Mouse (Mus musculus) hindbrain, embryonic 10.5 days (tissue): ENCODE measurements at regions not wholly inside any gene's neighbourhood (a gene's known extent, or its start where the extent isn't known, plus 50 kb on each side); places are given as distances from the start of the nearest gene placed in this dataset.

Source experiments
- DNase-seq: peaks from one replicate; pipeline ENCODE4 v3.0.0-alpha.2; 2017; ENCODE audit warnings: low spot score
- H3K27ac ChIP-seq: fragments of 300-500 bp; sonication (generic); 2 replicates; pipeline ENCODE4 v1.5.1; 2016; ENCODE audit warnings: mild to moderate bottlenecking, moderate library complexity
- H3K27me3 ChIP-seq: fragments of 300-500 bp; sonication (generic); 2 replicates; pipeline ENCODE4 v1.6.1; 2016; ENCODE audit warnings: mild to moderate bottlenecking; ENCODE audit not compliant: poor library complexity, insufficient read depth, severe bottlenecking
- H3K36me3 ChIP-seq: fragments of 300-500 bp; sonication (generic); 2 replicates; pipeline ENCODE4 v1.6.1; 2016; ENCODE audit warnings: mild to moderate bottlenecking, moderate library complexity
- H3K4me1 ChIP-seq: fragments of 300-500 bp; sonication (generic); replicated peaks from 2 replicates; pipeline ENCODE4 v1.6.1; 2016; ENCODE audit warnings: mild to moderate bottlenecking
- H3K4me3 ChIP-seq: fragments of 300-500 bp; sonication (generic); 2 replicates; pipeline ENCODE4 v1.5.1; 2016; ENCODE audit warnings: mild to moderate bottlenecking, moderate library complexity
- H3K9me3 ChIP-seq: fragments of 300-500 bp; sonication (generic); 2 replicates; pipeline ENCODE4 v1.6.1; 2016; ENCODE audit warnings: mild to moderate bottlenecking, moderate library complexity
- WGBS: fragments of 180-500 bp; shearing (Covaris S2); methylation state at CpG from one replicate; pipeline ENCODE4 v1.1.7; 2016; 5-methylcytosine and 5-hydroxymethylcytosine counted together

- no peak overlapping the region for H3K4me3 ChIP-seq
- H3K4me1 ChIP-seq, result no peaks in the 10 kb centered on the region
- H3K27me3 ChIP-seq, result no peaks in the 10 kb centered on the region
- no peak overlapping the region for H3K27ac ChIP-seq
- no peaks in the 10 kb centered on the region for H3K36me3 ChIP-seq
- no peak for DNase-seq
- 90% methylated on average over 2 of the region's 2 CpGs for WGBS
- H3K9me3 ChIP-seq, result no peaks in the 10 kb centered on the region
Observed at GRCm38 (mm10) chr3:118459636-118460035, 102.3 kb upstream of the Dpyd start.

- no peak for DNase-seq
- 92% methylated on average over 2 of the region's 2 CpGs for WGBS
- H3K27ac ChIP-seq, result no peak overlapping the region
- no peak overlapping the region for H3K4me3 ChIP-seq
- H3K9me3 ChIP-seq, result no peaks in the 10 kb centered on the region
- no peaks in the 10 kb centered on the region for H3K36me3 ChIP-seq
- no peaks in the 10 kb centered on the region for H3K4me1 ChIP-seq
- H3K27me3 ChIP-seq, result no peaks in the 10 kb centered on the region
Observed at GRCm38 (mm10) chr3:118465611-118466010, 96.3 kb upstream of the Dpyd start.

DNA sequence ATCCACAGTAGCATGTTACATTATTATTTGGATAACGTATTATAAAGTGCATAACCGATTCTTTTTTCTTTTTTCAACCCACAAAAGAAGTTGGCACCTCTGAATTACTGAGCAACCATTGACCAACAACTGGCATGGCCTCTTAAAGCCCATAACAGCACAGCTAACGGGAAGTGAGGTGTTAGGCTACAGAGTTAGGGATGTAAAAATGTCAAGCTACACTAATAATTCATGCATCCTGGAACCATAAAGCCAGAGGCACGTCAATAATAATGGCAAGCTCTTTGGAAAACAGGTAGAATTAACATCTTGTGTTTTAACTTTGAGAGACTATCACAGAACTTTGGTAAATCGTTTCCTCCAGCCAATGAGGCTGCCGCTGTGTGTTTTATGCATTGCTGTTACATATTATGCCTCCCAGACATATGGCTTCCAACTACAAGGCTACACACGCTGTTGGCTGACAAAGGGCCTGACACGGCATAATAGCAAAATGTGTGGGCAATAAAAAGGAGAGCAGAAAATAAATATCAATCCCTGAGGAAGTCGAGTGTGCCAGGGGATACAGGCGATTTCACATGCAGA lies 89.6 kb upstream of the Dpyd start:
- no peak overlapping the region for H3K27ac ChIP-seq
- no peaks in the 10 kb centered on the region for H3K36me3 ChIP-seq
- H3K27me3 ChIP-seq, result no peaks in the 10 kb centered on the region
- H3K4me1 ChIP-seq, result no peaks in the 10 kb centered on the region
- no peak overlapping the region for H3K4me3 ChIP-seq
- no peak for DNase-seq
- no peaks in the 10 kb centered on the region for H3K9me3 ChIP-seq
- 85% methylated on average over 10 of the region's 10 CpGs for WGBS

DNA sequence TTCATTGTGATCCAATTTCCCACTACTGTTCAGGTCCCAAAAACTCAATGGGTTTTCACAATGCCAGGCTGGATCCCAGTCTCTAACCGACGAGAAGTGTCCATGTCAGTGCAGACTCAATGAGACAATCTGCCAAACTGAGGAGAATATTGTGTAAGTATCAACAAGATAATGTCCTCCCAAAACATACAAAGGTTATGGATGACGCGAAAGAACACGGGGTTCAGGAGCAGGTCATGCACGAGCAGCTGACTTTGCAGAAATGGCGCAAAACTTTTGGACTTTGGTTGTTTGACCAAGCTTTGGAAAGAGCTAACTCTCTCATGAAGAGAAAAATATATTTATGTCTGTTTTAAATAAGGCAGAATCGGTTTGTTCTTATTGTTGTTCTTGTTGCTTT lies 83.9 kb upstream of the Dpyd start:
- H3K36me3 ChIP-seq, result no peaks in the 10 kb centered on the region
- H3K4me1 ChIP-seq, result peaks cover 2% of the 10 kb centered on the region; the same call in 1 of the 2 replicates
- no peak overlapping the region for H3K4me3 ChIP-seq
- H3K27me3 ChIP-seq, result no peaks in the 10 kb centered on the region
- H3K27ac ChIP-seq, result no peak overlapping the region
- no peaks in the 10 kb centered on the region for H3K9me3 ChIP-seq
- 89% methylated on average over 8 of the region's 8 CpGs for WGBS
- no peak for DNase-seq

DNA sequence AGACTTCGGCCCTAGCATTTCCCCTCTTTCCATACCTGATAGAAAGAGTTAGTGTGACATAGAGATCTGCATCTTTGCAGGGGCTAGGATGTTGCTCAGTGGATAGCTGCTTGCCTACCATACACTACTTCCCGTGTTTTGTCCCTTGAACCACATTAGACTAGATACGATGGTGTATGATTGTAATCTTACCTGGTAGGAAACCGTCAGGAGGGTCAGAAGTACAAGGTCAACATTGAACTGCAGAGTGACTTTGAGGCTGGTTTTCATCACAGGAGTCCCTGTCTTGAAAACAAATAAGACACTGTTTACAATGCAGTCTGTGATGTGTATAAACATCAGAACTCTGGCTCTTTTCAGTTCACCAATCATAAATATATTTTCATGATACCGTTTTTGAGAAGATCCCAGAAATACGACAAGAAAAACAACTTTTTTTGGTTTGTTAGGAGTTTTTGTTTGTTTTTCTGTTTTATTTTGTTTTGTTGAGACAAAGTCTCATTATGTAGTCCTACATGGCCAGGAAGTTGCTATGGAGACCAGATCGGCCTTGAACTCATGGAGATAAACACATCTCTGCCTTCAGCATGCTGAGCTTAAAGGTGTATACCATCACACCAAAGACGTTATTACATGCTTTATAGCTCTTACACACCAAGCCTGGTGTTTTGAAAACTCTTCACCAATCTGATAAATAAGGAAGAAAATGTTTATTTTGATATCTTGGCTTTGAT lies 81.2 kb upstream of the Dpyd start:
- Histone ChIP-seq H3K9me3 (no peaks in the 10 kb centered on the region), H3K27ac (no peak overlapping the region), H3K4me1 (peaks cover 2% of the 10 kb centered on the region; the same call in 1 of the 2 replicates), H3K4me3 (no peak overlapping the region), H3K36me3 (no peaks in the 10 kb centered on the region), H3K27me3 (no peaks in the 10 kb centered on the region)
- 78% methylated on average over 8 of the region's 8 CpGs for WGBS
- no peak for DNase-seq

GRCm38 (mm10) chr3:118485966-118486365 lies 76.0 kb upstream of the Dpyd start:
- Histone ChIP-seq H3K27me3 (no peaks in the 10 kb centered on the region), H3K4me3 (no peak overlapping the region), H3K4me1 (peaks cover 2% of the 10 kb centered on the region; the same call in 1 of the 2 replicates), H3K27ac (no peak overlapping the region), H3K9me3 (no peaks in the 10 kb centered on the region), H3K36me3 (no peaks in the 10 kb centered on the region)
- no peak for DNase-seq
- WGBS, result 70% methylated on average over 2 of the region's 2 CpGs

DNA sequence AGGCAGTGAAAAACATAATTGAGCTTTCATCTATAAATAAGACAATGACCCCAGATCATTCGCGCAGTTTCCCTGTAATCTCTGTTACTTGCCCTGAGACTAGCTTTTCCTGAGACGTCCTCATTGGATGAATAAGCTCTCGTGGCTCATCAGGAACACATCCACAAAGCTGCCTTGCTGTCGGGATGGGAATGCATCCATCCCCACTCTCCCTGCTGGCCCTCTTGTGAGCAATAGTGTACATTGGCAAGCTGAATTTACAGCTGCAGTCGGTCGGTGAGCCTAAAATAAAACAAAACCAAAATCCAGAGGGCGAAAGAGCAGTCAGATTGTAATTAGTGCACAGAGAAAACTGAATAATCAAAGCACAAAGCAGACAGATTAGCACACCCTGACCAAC lies 74.5 kb upstream of the Dpyd start:
- Histone ChIP-seq H3K9me3 (no peaks in the 10 kb centered on the region), H3K36me3 (no peaks in the 10 kb centered on the region), H3K4me3 (no peak overlapping the region), H3K27ac (no peak overlapping the region), H3K4me1 (peaks cover under 1% of the 10 kb centered on the region; the same call in 1 of the 2 replicates), H3K27me3 (no peaks in the 10 kb centered on the region)
- WGBS, result 77% methylated on average over 8 of the region's 8 CpGs
- no peak for DNase-seq

GRCm38 (mm10) chr3:118491101-118491500 lies 70.8 kb upstream of the Dpyd start:
- WGBS, result 93% methylated on average over 1 of the region's 1 CpGs
- Histone ChIP-seq H3K27me3 (no peaks in the 10 kb centered on the region), H3K27ac (no peak overlapping the region), H3K9me3 (no peaks in the 10 kb centered on the region), H3K36me3 (no peaks in the 10 kb centered on the region), H3K4me1 (peaks cover 6% of the 10 kb centered on the region), H3K4me3 (no peak overlapping the region)
- DNase-seq, result no peak

- WGBS, result 91% methylated on average over 5 of the region's 5 CpGs
- H3K36me3 ChIP-seq, result no peaks in the 10 kb centered on the region
- no peak for DNase-seq
- H3K4me3 ChIP-seq, result no peak overlapping the region
- no peaks in the 10 kb centered on the region for H3K27me3 ChIP-seq
- peaks cover 6% of the 10 kb centered on the region for H3K4me1 ChIP-seq
- H3K9me3 ChIP-seq, result no peaks in the 10 kb centered on the region
- H3K27ac ChIP-seq, result no peak overlapping the region
Observed at GRCm38 (mm10) chr3:118491871-118492270, 70.1 kb upstream of the Dpyd start.

DNA sequence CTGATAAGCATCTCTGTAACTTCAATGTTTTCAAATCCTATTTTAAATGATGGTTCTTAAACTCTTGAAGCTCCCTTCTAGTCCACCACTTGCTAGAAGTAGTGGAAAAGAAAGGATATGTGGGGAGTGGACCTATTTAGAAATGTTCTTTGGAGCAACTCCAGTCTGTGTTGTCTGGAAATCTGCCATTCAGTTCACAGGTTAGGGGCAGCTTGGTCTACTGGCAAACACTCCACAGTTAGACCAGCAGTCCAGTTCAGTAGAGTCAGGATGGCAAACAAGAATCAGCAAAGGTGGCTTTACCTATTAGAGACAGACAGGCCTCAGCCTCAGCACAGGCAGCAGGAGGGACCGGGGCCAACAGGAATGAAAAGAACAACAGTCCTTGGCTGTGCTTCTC lies 67.3 kb upstream of the Dpyd start:
- Histone ChIP-seq H3K27ac (no peak overlapping the region), H3K36me3 (no peaks in the 10 kb centered on the region), H3K4me1 (peaks cover 6% of the 10 kb centered on the region), H3K9me3 (no peaks in the 10 kb centered on the region), H3K27me3 (no peaks in the 10 kb centered on the region), H3K4me3 (no peak overlapping the region)
- no peak for DNase-seq
- 90% methylated on average over 1 of the region's 1 CpGs for WGBS

- Histone ChIP-seq H3K4me1 (peaks cover 9% of the 10 kb centered on the region), H3K4me3 (no peak overlapping the region), H3K36me3 (no peaks in the 10 kb centered on the region), H3K27me3 (no peaks in the 10 kb centered on the region), H3K9me3 (no peaks in the 10 kb centered on the region), H3K27ac (no peak overlapping the region)
- DNase-seq, result peak; percentile 52
- WGBS, result 7% methylated on average over 4 of the region's 4 CpGs
Observed at GRCm38 (mm10) chr3:118500234-118500633, 61.7 kb upstream of the Dpyd start.

GRCm38 (mm10) chr3:118507582-118508237 lies 54.2 kb upstream of the Dpyd start:
- H3K4me1 ChIP-seq, result no peaks in the 10 kb centered on the region
- H3K36me3 ChIP-seq, result no peaks in the 10 kb centered on the region
- no peaks in the 10 kb centered on the region for H3K9me3 ChIP-seq
- WGBS, result 81% methylated on average over 7 of the region's 7 CpGs
- H3K27ac ChIP-seq, result no peak overlapping the region
- DNase-seq, result no peak
- H3K4me3 ChIP-seq, result no peak overlapping the region
- H3K27me3 ChIP-seq, result no peaks in the 10 kb centered on the region

GRCm38 (mm10) chr3:118510837-118511236 lies 51.1 kb upstream of the Dpyd start:
- Histone ChIP-seq H3K9me3 (no peaks in the 10 kb centered on the region), H3K27me3 (no peaks in the 10 kb centered on the region), H3K4me1 (no peaks in the 10 kb centered on the region), H3K27ac (no peak overlapping the region), H3K4me3 (no peak overlapping the region), H3K36me3 (no peaks in the 10 kb centered on the region)
- no peak for DNase-seq
- 91% methylated on average over 4 of the region's 4 CpGs for WGBS
